Mouse (Mus musculus): ENCODE results near the gene Atoh8. TPM values are rescaled to one million over a fixed set of nuclear protein-coding genes. Genes with fewer than 3 reads are reported as not detected.
A peak's percentile ranks its signal among the peaks of the same experiment; 100 is the strongest.

The Atoh8 gene
- polyA plus RNA-seq, 1 experiment from 2014 or later, result 14.5 TPM

DNA sequence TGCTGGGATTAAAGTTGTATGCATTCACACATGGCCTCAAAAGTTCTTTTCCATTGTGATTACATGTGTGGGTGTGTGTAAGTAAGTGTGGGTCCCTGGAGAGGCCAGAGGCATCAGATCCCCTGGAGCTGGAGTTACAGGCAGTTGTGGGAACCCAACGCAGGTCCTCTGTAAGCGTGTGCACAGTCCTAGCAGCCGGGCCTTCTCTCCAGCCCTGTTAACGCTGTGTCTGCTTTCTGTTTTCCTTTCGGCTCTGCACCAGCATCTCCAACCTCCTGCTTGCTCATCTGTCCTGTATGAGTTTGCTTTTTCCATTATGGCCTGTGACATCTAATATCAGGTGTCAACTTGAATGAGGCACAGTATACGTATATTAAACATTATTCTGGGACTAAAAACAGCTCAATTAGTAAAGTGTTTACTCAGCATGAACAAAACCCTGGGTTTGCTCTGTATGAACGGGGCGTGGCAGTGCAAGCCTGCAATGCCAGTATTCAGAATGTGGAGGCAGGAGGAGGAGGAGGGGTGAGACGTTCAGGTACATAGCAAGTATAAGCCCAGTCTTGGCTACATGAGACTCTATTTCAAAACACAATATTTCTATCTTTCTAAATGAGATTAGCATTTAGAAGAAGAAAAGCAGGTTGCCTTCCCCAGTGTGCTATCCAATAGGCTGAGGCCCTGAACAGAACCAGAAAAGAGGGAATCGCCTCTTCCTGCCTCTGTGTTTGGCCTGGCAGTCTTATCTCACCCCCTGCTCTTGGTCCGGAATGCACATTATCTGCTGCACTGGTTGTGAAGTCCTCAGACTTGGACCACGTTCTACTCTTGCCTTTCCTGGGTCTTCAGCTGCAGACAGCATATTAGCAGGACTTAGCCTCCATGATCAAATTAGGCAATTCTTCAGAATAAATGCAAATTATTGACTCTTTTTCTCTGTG is 55.5 kb downstream of the Atoh8 start:
- Histone ChIP-seq H3K27ac (ENCODE audit: low read length) (peak overlapping the region; percentile 61), H3K4me2 (ENCODE audit: low read depth, low read length) (no peak overlapping the region), H3K36me3 (ENCODE audit: control insufficient read depth, insufficient read depth) (no peaks in the 10 kb centered on the region), H3K4me3 (ENCODE audit: low read length) (no peak overlapping the region), H3K27me3 (ENCODE audit: control insufficient read depth, insufficient read depth, low read length) (no peaks in the 10 kb centered on the region), H3K4me1 (ENCODE audit: control insufficient read depth, insufficient read depth, low read length) (peaks cover 19% of the 10 kb centered on the region), H3K9ac (ENCODE audit: low read length) (no peak overlapping the region), H3K9me3 (replicated peaks; ENCODE audit: control insufficient read depth, low read length) (no peaks in the 10 kb centered on the region)
- peak; percentile 77 for ATAC-seq (replicated peaks; ENCODE audit: extremely low read depth, insufficient read depth, low FRiP score)
- 45% methylated on average over 12 of the region's 12 CpGs for WGBS

DNA sequence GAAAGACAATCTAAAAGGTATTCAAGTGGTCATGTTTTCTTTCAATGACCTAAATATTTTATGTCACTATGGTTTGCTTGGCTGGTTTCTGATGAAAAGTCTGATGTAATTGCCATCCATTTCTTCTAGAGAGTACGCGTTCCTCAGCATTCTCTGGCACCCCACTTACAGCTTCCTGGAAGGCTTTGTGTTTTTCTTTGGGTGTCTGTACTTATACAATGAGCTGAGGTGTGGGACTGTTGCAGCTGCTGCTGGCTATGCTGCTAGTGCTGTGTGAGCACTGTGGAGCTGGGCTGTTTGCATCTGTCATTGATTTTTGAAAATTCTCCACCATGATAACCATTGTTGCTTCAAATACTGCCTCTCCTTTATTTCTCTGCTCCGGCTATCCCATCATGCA is 56.4 kb downstream of the Atoh8 start:
- WGBS, result 80% methylated on average over 3 of the region's 3 CpGs
- H3K27me3 ChIP-seq (ENCODE audit: control insufficient read depth, insufficient read depth, low read length), result no peaks in the 10 kb centered on the region
- no peaks in the 10 kb centered on the region for H3K9me3 ChIP-seq (replicated peaks; ENCODE audit: control insufficient read depth, low read length)
- peaks cover 19% of the 10 kb centered on the region for H3K4me1 ChIP-seq (ENCODE audit: control insufficient read depth, insufficient read depth, low read length)
- no peaks in the 10 kb centered on the region for H3K36me3 ChIP-seq (ENCODE audit: control insufficient read depth, insufficient read depth)
- no peak overlapping the region for H3K9ac ChIP-seq (ENCODE audit: low read length)
- ATAC-seq (replicated peaks; ENCODE audit: extremely low read depth, insufficient read depth, low FRiP score), result no peak
- no peak overlapping the region for H3K4me2 ChIP-seq (ENCODE audit: low read depth, low read length)
- H3K4me3 ChIP-seq (ENCODE audit: low read length), result no peak overlapping the region
- no peak overlapping the region for H3K27ac ChIP-seq (ENCODE audit: low read length)

DNA sequence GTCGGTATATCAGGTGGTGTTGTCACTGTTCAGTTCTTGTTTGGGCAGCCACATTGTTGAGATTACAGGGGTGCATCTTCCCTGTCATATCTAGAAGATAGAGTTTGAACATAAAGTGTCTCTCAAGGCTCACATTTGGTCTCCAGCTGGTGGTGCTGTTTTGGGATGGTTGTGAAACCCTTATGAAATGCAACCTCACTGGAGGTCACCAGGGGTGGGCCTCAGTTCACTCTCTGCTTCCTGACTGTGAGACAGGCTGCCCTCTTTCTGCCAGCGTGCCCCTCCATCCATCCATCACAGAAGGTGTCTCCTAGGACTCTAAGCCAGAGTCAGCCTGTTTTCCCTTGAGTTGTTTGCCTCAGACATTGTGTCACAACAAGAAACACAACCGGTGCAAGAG is 58.0 kb downstream of the Atoh8 start:
- Histone ChIP-seq H3K36me3 (ENCODE audit: control insufficient read depth, insufficient read depth) (no peaks in the 10 kb centered on the region), H3K4me3 (ENCODE audit: low read length) (no peak overlapping the region), H3K4me2 (ENCODE audit: low read depth, low read length) (no peak overlapping the region), H3K27ac (ENCODE audit: low read length) (no peak overlapping the region), H3K4me1 (ENCODE audit: control insufficient read depth, insufficient read depth, low read length) (peaks cover 19% of the 10 kb centered on the region), H3K27me3 (ENCODE audit: control insufficient read depth, insufficient read depth, low read length) (no peaks in the 10 kb centered on the region), H3K9ac (ENCODE audit: low read length) (no peak overlapping the region), H3K9me3 (replicated peaks; ENCODE audit: control insufficient read depth, low read length) (no peaks in the 10 kb centered on the region)
- no peak for ATAC-seq (replicated peaks; ENCODE audit: extremely low read depth, insufficient read depth, low FRiP score)
- 64% methylated on average over 3 of the region's 3 CpGs for WGBS

DNA sequence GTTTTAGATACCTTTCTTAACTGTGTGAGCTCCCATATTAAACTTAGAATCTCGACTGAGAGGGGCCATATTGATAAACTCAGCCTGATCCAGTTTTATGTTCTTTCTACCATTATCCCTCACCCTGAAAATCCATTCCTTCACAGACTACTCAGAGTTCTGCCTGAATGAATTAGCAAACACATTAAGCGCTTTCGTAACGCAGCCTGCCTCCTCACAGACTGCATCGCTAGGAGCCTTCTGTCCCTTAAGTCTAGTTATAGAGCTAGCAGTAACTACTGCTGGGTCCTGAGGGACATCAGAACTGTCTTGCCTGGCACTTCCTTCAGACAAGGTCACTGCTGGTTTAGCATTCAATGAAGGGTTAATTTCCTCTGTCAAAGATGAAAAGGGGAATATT is 59.4 kb downstream of the Atoh8 start:
- ATAC-seq (replicated peaks; ENCODE audit: extremely low read depth, insufficient read depth, low FRiP score), result no peak
- H3K27me3 ChIP-seq (ENCODE audit: control insufficient read depth, insufficient read depth, low read length), result no peaks in the 10 kb centered on the region
- 81% methylated on average over 5 of the region's 5 CpGs for WGBS
- H3K27ac ChIP-seq (ENCODE audit: low read length), result no peak overlapping the region
- peaks cover 15% of the 10 kb centered on the region for H3K4me1 ChIP-seq (ENCODE audit: control insufficient read depth, insufficient read depth, low read length)
- no peaks in the 10 kb centered on the region for H3K36me3 ChIP-seq (ENCODE audit: control insufficient read depth, insufficient read depth)
- H3K9me3 ChIP-seq (replicated peaks; ENCODE audit: control insufficient read depth, low read length), result no peaks in the 10 kb centered on the region
- no peak overlapping the region for H3K9ac ChIP-seq (ENCODE audit: low read length)
- no peak overlapping the region for H3K4me3 ChIP-seq (ENCODE audit: low read length)
- no peak overlapping the region for H3K4me2 ChIP-seq (ENCODE audit: low read depth, low read length)

DNA sequence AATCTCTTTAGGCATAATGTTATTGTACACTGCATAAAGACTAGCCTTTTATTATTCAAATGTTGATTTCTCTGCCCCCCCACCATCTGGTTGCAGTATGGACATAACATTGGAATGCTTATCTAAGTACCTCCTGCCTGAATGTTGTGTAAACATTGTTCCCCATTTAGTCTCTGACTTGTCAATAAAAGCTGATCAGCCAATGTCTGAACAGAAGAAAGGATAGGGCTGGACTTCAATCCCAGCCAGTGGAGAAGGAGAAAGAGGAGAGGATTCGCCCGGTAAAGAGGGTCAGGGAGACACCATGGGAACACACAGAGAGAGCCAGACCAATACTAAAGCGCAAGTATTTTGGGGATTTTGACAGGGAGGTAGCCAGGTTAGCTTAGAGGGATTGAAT is 60.0 kb downstream of the Atoh8 start:
- Histone ChIP-seq H3K4me3 (ENCODE audit: low read length) (no peak overlapping the region), H3K9ac (ENCODE audit: low read length) (no peak overlapping the region), H3K9me3 (replicated peaks; ENCODE audit: control insufficient read depth, low read length) (no peaks in the 10 kb centered on the region), H3K27me3 (ENCODE audit: control insufficient read depth, insufficient read depth, low read length) (no peaks in the 10 kb centered on the region), H3K4me1 (ENCODE audit: control insufficient read depth, insufficient read depth, low read length) (peaks cover 9% of the 10 kb centered on the region), H3K27ac (ENCODE audit: low read length) (no peak overlapping the region), H3K4me2 (ENCODE audit: low read depth, low read length) (no peak overlapping the region), H3K36me3 (ENCODE audit: control insufficient read depth, insufficient read depth) (no peaks in the 10 kb centered on the region)
- WGBS, result 56% methylated on average over 3 of the region's 3 CpGs
- no peak for ATAC-seq (replicated peaks; ENCODE audit: extremely low read depth, insufficient read depth, low FRiP score)

DNA sequence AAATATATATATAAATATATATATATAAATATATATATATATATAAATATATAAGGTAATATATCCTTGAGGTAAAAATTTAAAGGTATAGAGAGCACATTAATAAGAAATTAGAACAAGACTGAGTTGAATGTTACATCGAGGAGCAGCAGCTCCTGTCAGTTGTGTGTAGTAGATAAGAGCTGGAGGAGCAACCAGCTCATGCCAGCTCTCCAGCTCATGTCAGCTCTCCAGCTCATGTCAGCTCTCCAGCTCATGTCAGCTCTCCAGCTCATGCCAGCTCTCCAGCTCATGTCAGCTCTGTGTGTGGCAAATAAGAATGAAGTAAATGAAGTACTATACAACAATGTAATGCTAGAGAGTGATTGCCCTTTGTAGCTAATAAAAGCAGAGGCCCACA is 62.0 kb downstream of the Atoh8 start:
- whole genome bisulfite sequencing, result 14% methylated on average over 1 of the region's 1 CpGs
- no peak for ATAC-seq (replicated peaks; ENCODE audit: extremely low read depth, insufficient read depth, low FRiP score)
- Histone ChIP-seq H3K4me1 (ENCODE audit: control insufficient read depth, insufficient read depth, low read length) (no peaks in the 10 kb centered on the region), H3K36me3 (ENCODE audit: control insufficient read depth, insufficient read depth) (no peaks in the 10 kb centered on the region), H3K4me3 (ENCODE audit: low read length) (no peak overlapping the region), H3K4me2 (ENCODE audit: low read depth, low read length) (no peak overlapping the region), H3K27me3 (ENCODE audit: control insufficient read depth, insufficient read depth, low read length) (no peaks in the 10 kb centered on the region), H3K9me3 (replicated peaks; ENCODE audit: control insufficient read depth, low read length) (no peaks in the 10 kb centered on the region), H3K9ac (ENCODE audit: low read length) (no peak overlapping the region), H3K27ac (ENCODE audit: low read length) (no peak overlapping the region)

DNA sequence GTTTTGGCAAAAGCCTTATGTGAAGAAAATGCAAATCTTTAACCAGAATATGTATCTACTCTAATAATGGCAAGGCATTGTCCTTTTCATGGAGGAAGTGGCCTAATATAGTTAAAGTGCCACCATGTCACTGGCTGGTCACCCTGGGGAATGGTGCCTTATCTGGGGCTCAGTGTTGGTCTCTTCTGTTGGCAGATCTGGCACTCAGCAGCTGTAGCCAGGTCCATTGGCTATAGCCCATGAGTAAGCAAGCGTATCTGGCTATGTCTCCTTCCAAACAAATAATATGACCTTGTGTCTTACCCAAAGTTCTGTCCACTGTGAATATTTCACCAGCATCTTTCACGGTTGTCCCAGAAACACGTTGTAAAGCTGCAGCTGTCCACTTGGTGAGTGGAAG is 64.0 kb downstream of the Atoh8 start:
- 85% methylated on average over 3 of the region's 3 CpGs for WGBS
- H3K4me2 ChIP-seq (ENCODE audit: low read depth, low read length), result no peak overlapping the region

DNA sequence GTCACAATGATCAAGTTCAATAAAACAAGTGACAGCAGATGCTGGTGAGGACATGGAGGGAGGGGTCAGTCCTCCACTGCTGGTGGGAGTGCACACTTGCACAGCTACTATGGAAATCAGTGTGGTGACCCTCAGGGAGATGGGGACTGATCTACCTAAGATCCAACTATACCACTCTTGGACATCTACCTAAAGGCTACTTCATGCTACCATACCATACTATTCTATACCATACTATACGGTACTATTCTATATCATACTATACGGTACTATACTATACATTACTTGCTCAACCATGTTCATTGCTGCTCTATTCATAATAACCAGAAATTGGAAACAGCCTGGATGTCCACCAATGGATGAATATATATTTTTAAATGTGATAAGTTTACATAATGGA is 69.5 kb downstream of the Atoh8 start:
- 58% methylated on average over 2 of the region's 2 CpGs for WGBS

More for the DNA sequence above, 64.0 kb downstream of the Atoh8 start:
- Histone ChIP-seq H3K36me3 (ENCODE audit: control insufficient read depth, insufficient read depth) (no peaks in the 10 kb centered on the region), H3K4me1 (ENCODE audit: control insufficient read depth, insufficient read depth, low read length) (no peaks in the 10 kb centered on the region), H3K27me3 (ENCODE audit: control insufficient read depth, insufficient read depth, low read length) (no peaks in the 10 kb centered on the region), H3K4me3 (ENCODE audit: low read length) (no peak overlapping the region), H3K27ac (ENCODE audit: low read length) (no peak overlapping the region), H3K9ac (ENCODE audit: low read length) (no peak overlapping the region), H3K9me3 (replicated peaks; ENCODE audit: control insufficient read depth, low read length) (no peaks in the 10 kb centered on the region)
- ATAC-seq (replicated peaks; ENCODE audit: extremely low read depth, insufficient read depth, low FRiP score), result no peak

More for the DNA sequence above, 69.5 kb downstream of the Atoh8 start:
- Histone ChIP-seq H3K4me2 (ENCODE audit: low read depth, low read length) (no peak overlapping the region), H3K9ac (ENCODE audit: low read length) (no peak overlapping the region), H3K36me3 (ENCODE audit: control insufficient read depth, insufficient read depth) (no peaks in the 10 kb centered on the region), H3K27me3 (ENCODE audit: control insufficient read depth, insufficient read depth, low read length) (no peaks in the 10 kb centered on the region), H3K4me1 (ENCODE audit: control insufficient read depth, insufficient read depth, low read length) (peaks cover 9% of the 10 kb centered on the region), H3K4me3 (ENCODE audit: low read length) (no peak overlapping the region), H3K9me3 (replicated peaks; ENCODE audit: control insufficient read depth, low read length) (no peaks in the 10 kb centered on the region), H3K27ac (ENCODE audit: low read length) (no peak overlapping the region)
- no peak for ATAC-seq (replicated peaks; ENCODE audit: extremely low read depth, insufficient read depth, low FRiP score)

All from heart, embryonic 16.5 days (tissue).